Mouse (Mus musculus) liver, embryonic 16.5 days (tissue): ENCODE results near the gene Gga3. TPM values are rescaled to one million over a fixed set of nuclear protein-coding genes. Genes with fewer than 3 reads are reported as not detected.

Experiments
- ATAC-seq: fragments of 200-750 bp; cut with Nextera tagmentation; 2 replicates; pipeline ENCODE4 v1.8.0; 2017; ENCODE audit warnings: low read depth, mild to moderate bottlenecking, moderate number of reproducible peaks, moderate library complexity
- H3K27ac ChIP-seq: fragments of 300-500 bp; sonication (generic); 2 replicates; pipeline ENCODE4 v1.5.1; 2014; ENCODE audit warnings: mild to moderate bottlenecking, low read length
- H3K27me3 ChIP-seq: fragments of 300-500 bp; sonication (generic); 2 replicates; pipeline ENCODE4 v1.6.1; 2014; ENCODE audit warnings: low read depth, low read length, mixed read lengths; ENCODE audit not compliant: control insufficient read depth, insufficient read depth
- H3K36me3 ChIP-seq: fragments of 300-500 bp; sonication (generic); 2 replicates; pipeline ENCODE4 v1.6.1; 2014; ENCODE audit warnings: mild to moderate bottlenecking; ENCODE audit not compliant: control insufficient read depth, insufficient read depth
- H3K4me1 ChIP-seq: fragments of 300-500 bp; sonication (generic); 2 replicates; pipeline ENCODE4 v1.6.1; 2014; ENCODE audit warnings: low read depth, low read length, mixed read lengths; ENCODE audit not compliant: control insufficient read depth
- H3K4me2 ChIP-seq: fragments of 300-500 bp; sonication (generic); 2 replicates; pipeline ENCODE4 v1.6.1; 2014; ENCODE audit warnings: low read depth, low read length, mixed read lengths
- H3K4me3 ChIP-seq: fragments of 300-500 bp; sonication (generic); 2 replicates; pipeline ENCODE4 v1.5.1; 2014; ENCODE audit warnings: low read depth, mild to moderate bottlenecking, low read length
- H3K9ac ChIP-seq: fragments of 300-500 bp; sonication (generic); 2 replicates; pipeline ENCODE4 v1.6.1; 2014; ENCODE audit warnings: low read depth, low read length
- H3K9me3 ChIP-seq: fragments of 300-500 bp; sonication (generic); replicated peaks from 2 replicates; pipeline ENCODE4 v1.6.1; 2016; ENCODE audit warnings: low read length; ENCODE audit not compliant: control insufficient read depth
- WGBS: fragments of 180-500 bp; shearing (Covaris S2); extraction: QIAGEN DNeasy Blood & Tissue Kit; methylation state at CpG from one replicate; pipeline ENCODE4 v1.1.7; 2014; ENCODE audit not compliant: insufficient replicate concordance; 5-methylcytosine and 5-hydroxymethylcytosine counted together
- polyA plus RNA-seq: library from polyadenylated mRNA; unstranded; fragments of >200 nt; fragmentation: Nextera tagmentation; extraction: Ambion mirVana; gene quantifications from 2 replicates; pipeline ENCODE4 v1.2.1, GENCODE M21; 2015

Gene Gga3
- polyA plus RNA-seq, 1 experiment from 2014 or later, result 7.9 TPM

DNA sequence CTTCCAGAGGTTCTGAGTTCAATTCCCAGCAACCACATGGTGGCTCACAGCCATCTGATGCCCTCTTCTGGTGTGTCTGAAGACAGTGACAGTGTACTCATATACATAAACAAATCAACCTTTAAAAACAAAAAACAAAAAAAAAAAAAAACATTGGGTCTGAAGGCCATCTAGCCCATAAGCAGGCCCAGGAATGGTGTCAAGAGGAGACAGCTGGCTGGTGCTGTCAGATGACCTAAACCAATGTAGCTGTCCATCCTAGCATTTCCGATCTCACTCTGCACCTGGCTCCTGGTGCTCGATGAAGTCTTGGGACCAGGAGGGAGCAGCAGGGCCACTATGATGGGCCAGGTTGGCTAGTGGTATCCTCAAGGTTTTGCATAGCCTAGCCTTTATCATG is 38.9 kb upstream of the Gga3 start:
- H3K4me3 ChIP-seq, result no peak overlapping the region
- H3K27me3 ChIP-seq, result no peaks in the 10 kb centered on the region
- 79% methylated on average over 2 of the region's 2 CpGs for WGBS
- H3K4me1 ChIP-seq, result peaks cover 9% of the 10 kb centered on the region
- no peak for ATAC-seq
- peaks cover 7% of the 10 kb centered on the region for H3K36me3 ChIP-seq
- no peak overlapping the region for H3K27ac ChIP-seq
- no peak overlapping the region for H3K4me2 ChIP-seq
- no peak overlapping the region for H3K9ac ChIP-seq
- no peaks in the 10 kb centered on the region for H3K9me3 ChIP-seq

DNA sequence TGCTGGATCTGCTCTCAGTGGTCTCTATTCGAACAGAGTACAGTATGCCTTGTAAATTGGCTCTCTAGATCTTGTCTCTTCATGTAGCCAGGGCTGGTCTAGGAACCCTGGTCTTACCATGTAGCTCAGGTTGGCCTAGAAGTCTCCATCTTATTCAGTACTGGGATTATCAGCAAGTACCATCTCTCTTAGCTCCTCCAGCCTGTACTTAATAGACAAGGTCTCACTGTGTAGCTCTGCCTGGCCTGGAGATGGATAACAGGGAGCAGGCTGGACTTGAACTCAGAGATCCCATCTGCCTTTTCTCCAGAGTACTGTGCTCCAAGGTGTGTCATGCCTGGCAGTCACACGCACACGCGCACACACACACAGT is 37.8 kb upstream of the Gga3 start:
- H3K4me2 ChIP-seq, result no peak overlapping the region
- no peak overlapping the region for H3K4me3 ChIP-seq
- no peak overlapping the region for H3K27ac ChIP-seq
- H3K9me3 ChIP-seq, result no peaks in the 10 kb centered on the region
- no peaks in the 10 kb centered on the region for H3K27me3 ChIP-seq
- peaks cover 9% of the 10 kb centered on the region for H3K4me1 ChIP-seq
- H3K9ac ChIP-seq, result no peak overlapping the region
- WGBS, result 72% methylated on average over 4 of the region's 4 CpGs
- peaks cover 7% of the 10 kb centered on the region for H3K36me3 ChIP-seq
- ATAC-seq, result no peak

DNA sequence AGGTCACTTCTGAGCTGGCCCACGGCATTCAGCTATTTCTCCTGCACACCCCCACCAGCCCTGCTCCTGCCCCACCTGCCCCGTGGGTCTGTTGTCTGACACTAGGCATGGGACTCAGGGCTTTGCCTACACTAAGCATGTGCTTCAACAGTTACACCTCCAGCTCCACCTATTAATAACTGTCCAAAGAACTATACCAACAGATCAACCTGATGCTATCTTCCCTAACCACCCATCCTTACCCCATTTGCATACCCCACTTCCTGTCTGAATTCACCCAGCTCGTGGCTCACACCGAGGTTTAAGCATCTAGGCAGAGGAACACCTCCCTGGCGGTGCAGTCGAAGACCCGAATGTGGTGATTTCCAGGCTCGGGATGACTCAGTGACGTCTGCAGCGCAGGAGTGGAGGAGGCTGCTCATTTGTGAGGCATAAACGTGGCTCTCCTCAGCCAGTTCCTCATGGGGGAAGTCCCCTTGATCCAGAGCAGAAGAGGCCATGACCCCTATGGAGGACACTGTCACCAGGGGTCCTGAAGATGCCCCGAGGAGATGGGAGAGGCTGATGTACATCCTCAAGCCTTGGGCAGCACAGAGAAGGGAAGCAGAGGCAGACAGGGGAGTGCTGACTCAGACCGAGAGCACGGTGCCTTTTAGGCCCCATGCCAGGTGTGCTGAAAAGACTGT is 37.3 kb upstream of the Gga3 start:
- no peak overlapping the region for H3K27ac ChIP-seq
- ATAC-seq, result no peak
- H3K4me2 ChIP-seq, result no peak overlapping the region

DNA sequence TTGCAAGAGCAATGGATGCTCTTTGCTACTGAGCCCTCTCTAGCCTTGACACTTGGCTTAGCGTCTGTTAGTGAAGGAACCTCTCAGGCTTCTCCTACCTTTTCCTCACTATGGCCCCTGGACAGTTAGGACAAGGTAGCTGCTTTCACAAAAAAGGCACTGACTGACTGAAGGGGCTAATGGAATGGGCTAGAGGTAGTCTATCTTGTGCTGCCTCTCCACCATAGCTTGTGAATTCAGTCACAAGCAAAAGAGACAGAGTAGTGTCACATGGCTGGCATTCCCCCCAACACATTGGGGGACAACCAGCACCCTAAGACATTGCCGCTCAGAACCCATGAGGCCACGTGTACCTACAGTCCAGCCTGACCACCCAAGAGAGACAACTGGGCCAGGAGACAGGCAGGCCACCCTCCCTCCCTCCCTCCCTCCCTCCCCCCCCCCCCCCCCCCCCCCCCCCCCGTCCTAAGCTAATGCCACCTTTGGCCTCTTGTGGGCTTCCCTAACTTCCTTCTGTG is 36.5 kb upstream of the Gga3 start:
- Histone ChIP-seq H3K4me3 (no peak overlapping the region), H3K9ac (no peak overlapping the region), H3K27me3 (no peaks in the 10 kb centered on the region), H3K36me3 (peaks cover 4% of the 10 kb centered on the region), H3K4me1 (peaks cover 9% of the 10 kb centered on the region), H3K27ac (no peak overlapping the region), H3K9me3 (no peaks in the 10 kb centered on the region), H3K4me2 (no peak overlapping the region)
- no peak for ATAC-seq
- WGBS, result 68% methylated on average over 3 of the region's 4 CpGs

More for the DNA sequence above, 37.3 kb upstream of the Gga3 start:
- Histone ChIP-seq H3K4me3 (no peak overlapping the region), H3K9ac (no peak overlapping the region), H3K36me3 (peaks cover 4% of the 10 kb centered on the region), H3K4me1 (peaks cover 9% of the 10 kb centered on the region), H3K9me3 (no peaks in the 10 kb centered on the region), H3K27me3 (no peaks in the 10 kb centered on the region)
- WGBS, result 16% methylated on average over 14 of the region's 14 CpGs

DNA sequence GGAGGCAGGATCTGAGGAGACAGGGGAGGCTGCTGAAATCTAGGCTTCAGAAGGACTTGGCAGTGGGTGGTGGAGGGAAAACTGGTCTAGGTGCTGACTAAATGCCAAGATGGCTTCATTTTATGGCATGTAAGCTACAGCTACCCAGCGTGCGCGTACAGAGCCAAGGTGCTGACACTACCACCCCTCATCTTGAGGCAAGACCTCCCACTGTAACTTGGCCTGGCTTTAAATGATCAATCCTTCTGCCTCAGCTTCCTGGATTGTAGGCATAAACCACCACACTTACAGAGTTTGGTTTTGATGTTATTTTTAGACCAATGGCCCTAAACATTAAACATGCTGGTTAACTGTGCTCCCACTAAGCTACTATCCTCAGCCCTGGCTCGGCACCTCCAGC is 35.7 kb upstream of the Gga3 start:
- H3K36me3 ChIP-seq, result peaks cover 2% of the 10 kb centered on the region
- H3K27me3 ChIP-seq, result no peaks in the 10 kb centered on the region
- WGBS, result 74% methylated on average over 4 of the region's 4 CpGs
- H3K4me2 ChIP-seq, result no peak overlapping the region
- H3K27ac ChIP-seq, result no peak overlapping the region
- ATAC-seq, result no peak
- no peak overlapping the region for H3K9ac ChIP-seq
- no peak overlapping the region for H3K4me3 ChIP-seq
- H3K4me1 ChIP-seq, result peaks cover 9% of the 10 kb centered on the region
- H3K9me3 ChIP-seq, result no peaks in the 10 kb centered on the region

- Histone ChIP-seq H3K9me3 (no peaks in the 10 kb centered on the region), H3K27me3 (no peaks in the 10 kb centered on the region), H3K4me1 (peaks cover 9% of the 10 kb centered on the region), H3K27ac (no peak overlapping the region), H3K4me3 (no peak overlapping the region), H3K36me3 (no peaks in the 10 kb centered on the region), H3K4me2 (no peak overlapping the region), H3K9ac (no peak overlapping the region)
- 43% methylated on average over 5 of the region's 5 CpGs for WGBS
- ATAC-seq, result no peak
Observed at GRCm38 (mm10) chr11:115638498-115639409, 34.9 kb upstream of the Gga3 start.

DNA sequence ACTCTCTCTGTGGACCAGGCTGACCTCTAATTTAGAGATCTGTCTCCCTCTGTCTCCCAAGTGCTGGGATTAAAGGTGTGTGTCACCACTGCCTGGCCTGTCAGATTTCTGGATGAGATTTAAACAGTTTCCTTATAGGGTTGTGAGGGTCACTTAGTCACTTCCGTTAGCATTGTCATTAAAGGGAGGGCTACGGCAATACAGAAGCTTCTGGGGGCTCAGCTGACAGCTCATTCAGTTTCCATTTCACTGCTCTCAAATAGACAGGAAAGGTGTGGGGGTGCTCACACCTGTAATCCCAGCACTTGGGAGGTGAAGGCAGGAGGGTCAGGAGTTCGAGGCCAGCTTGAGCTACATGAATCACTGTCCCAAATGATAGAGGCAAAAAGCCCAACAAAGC is 33.1 kb upstream of the Gga3 start:
- Histone ChIP-seq H3K4me2 (no peak overlapping the region), H3K27ac (no peak overlapping the region), H3K27me3 (no peaks in the 10 kb centered on the region), H3K4me3 (no peak overlapping the region), H3K36me3 (no peaks in the 10 kb centered on the region), H3K9me3 (no peaks in the 10 kb centered on the region), H3K9ac (no peak overlapping the region), H3K4me1 (peaks cover 9% of the 10 kb centered on the region)
- 69% methylated on average over 3 of the region's 3 CpGs for WGBS
- ATAC-seq, result no peak

GRCm38 (mm10) chr11:115635484-115635883 is 31.6 kb upstream of the Gga3 start:
- no peak for ATAC-seq
- H3K4me2 ChIP-seq, result no peak overlapping the region
- H3K27me3 ChIP-seq, result no peaks in the 10 kb centered on the region
- 64% methylated on average over 8 of the region's 8 CpGs for WGBS
- H3K4me1 ChIP-seq, result peaks cover 4% of the 10 kb centered on the region
- no peak overlapping the region for H3K9ac ChIP-seq
- no peak overlapping the region for H3K4me3 ChIP-seq
- H3K9me3 ChIP-seq, result no peaks in the 10 kb centered on the region
- H3K27ac ChIP-seq, result no peak overlapping the region
- no peaks in the 10 kb centered on the region for H3K36me3 ChIP-seq

DNA sequence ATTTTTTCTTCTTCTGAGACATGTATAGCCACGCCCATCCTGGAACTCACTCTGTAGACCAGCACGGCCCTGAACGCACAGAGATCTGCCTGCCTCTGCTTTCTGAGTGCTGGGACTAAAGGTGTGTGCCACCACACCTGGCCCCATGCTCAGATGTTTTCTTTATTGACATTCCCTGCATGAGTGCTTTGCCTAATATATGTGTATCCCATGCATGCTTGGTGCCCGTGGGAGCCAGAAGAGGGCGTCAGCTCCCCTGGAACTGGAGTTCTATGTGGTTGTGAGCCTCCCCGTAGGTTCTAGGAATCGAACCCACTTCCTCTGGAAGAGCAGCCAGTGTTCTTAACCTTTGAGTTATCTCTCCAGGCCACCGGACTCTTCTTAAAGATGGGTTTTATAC is 31.2 kb upstream of the Gga3 start:
- no peak for ATAC-seq
- H3K9ac ChIP-seq, result no peak overlapping the region
- H3K27me3 ChIP-seq, result no peaks in the 10 kb centered on the region
- H3K36me3 ChIP-seq, result no peaks in the 10 kb centered on the region
- WGBS, result 65% methylated on average over 8 of the region's 8 CpGs
- H3K4me1 ChIP-seq, result peaks cover 4% of the 10 kb centered on the region
- H3K4me2 ChIP-seq, result no peak overlapping the region
- no peaks in the 10 kb centered on the region for H3K9me3 ChIP-seq
- no peak overlapping the region for H3K4me3 ChIP-seq
- no peak overlapping the region for H3K27ac ChIP-seq
